Mouse (Mus musculus) forebrain, embryonic 11.5 days (tissue): Measurements from ENCODE around the gene Dnah14. TPM values are rescaled to one million over a fixed set of nuclear protein-coding genes. Genes with fewer than 3 reads are reported as not detected.

ENCODE experiments used
- ATAC-seq: fragments of 200-750 bp; cut with Nextera tagmentation; replicated peaks from 2 replicates; pipeline ENCODE4 v1.8.0; 2017; ENCODE audit warnings: moderate TSS enrichment; ENCODE audit not compliant: low FRiP score
- DNase-seq: peaks from one replicate; pipeline ENCODE4 v3.0.0-alpha.2; 2017; ENCODE audit warnings: low spot score
- H3K27ac ChIP-seq: fragments of 300-500 bp; sonication (generic); 2 replicates; pipeline ENCODE4 v1.5.1; 2014; ENCODE audit warnings: low read depth, low read length
- H3K27me3 ChIP-seq: fragments of 300-500 bp; sonication (generic); 2 replicates; pipeline ENCODE4 v1.6.1; 2014; ENCODE audit warnings: mild to moderate bottlenecking, low read length, mixed read lengths; ENCODE audit not compliant: control insufficient read depth, insufficient read depth
- H3K36me3 ChIP-seq: fragments of 300-500 bp; sonication (generic); 2 replicates; pipeline ENCODE4 v1.6.1; 2014; ENCODE audit warnings: mild to moderate bottlenecking, low read length, moderate library complexity, mixed read lengths; ENCODE audit not compliant: control insufficient read depth, insufficient read depth
- H3K4me1 ChIP-seq: fragments of 300-500 bp; sonication (generic); replicated peaks from 2 replicates; pipeline ENCODE4 v1.6.1; 2014; ENCODE audit warnings: low read length, mixed read lengths; ENCODE audit not compliant: control insufficient read depth, insufficient read depth
- H3K4me2 ChIP-seq: fragments of 300-500 bp; sonication (generic); 2 replicates; pipeline ENCODE4 v1.6.1; 2014; ENCODE audit warnings: low read depth, mild to moderate bottlenecking, low read length, moderate library complexity, mixed read lengths; ENCODE audit not compliant: severe bottlenecking
- H3K4me3 ChIP-seq: fragments of 300-500 bp; sonication (generic); 2 replicates; pipeline ENCODE4 v1.5.1; 2014; ENCODE audit warnings: low read depth, low read length
- H3K9ac ChIP-seq: fragments of 300-500 bp; sonication (generic); 2 replicates; pipeline ENCODE4 v1.6.1; 2014; ENCODE audit warnings: low read length
- H3K9me3 ChIP-seq: fragments of 300-500 bp; sonication (generic); 2 replicates; pipeline ENCODE4 v1.6.1; 2016; ENCODE audit warnings: low read length, mixed read lengths; ENCODE audit not compliant: control insufficient read depth
- WGBS: fragments of 180-500 bp; shearing (Covaris S2); extraction: QIAGEN DNeasy Blood & Tissue Kit; methylation state at CpG from one replicate; pipeline ENCODE4 v1.1.7; 2014; 5-methylcytosine and 5-hydroxymethylcytosine counted together
- polyA plus RNA-seq: library from polyadenylated mRNA; unstranded; fragments of >200 nt; fragmentation: Nextera tagmentation; extraction: Ambion mirVana; gene quantifications from 2 replicates; pipeline ENCODE4 v1.2.1, GENCODE M21; 2014

Gene Dnah14
- polyA plus RNA-seq, 1 experiment from 2014 or later = 2.9 TPM

DNA sequence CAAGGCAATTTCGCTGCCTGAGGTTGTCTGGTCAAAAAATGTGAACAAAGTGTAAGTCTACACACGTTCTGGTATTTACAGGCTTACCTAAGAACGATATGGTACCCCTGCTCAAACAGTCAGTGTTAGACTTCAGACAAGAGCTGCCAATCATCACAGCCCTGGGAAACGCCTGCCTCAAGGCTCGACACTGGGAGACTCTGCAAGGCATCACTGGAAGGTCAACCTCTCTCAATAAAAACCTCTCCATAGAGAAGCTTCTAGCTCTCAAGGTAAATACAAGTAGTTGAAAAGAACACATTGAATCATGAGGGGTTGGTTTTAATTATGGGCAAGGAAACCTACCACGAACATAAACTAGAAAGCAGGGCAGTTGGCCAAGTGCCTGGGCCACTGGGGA, 51.9 kb downstream of the Dnah14 start:
- Histone ChIP-seq H3K9me3 (no peaks in the 10 kb centered on the region), H3K4me2 (no peak overlapping the region), H3K4me3 (no peak overlapping the region), H3K27me3 (no peaks in the 10 kb centered on the region), H3K4me1 (no peaks in the 10 kb centered on the region), H3K36me3 (no peaks in the 10 kb centered on the region), H3K9ac (no peak overlapping the region), H3K27ac (no peak overlapping the region)
- ATAC-seq = no peak
- DNase-seq = no peak
- 72% methylated on average over 6 of the region's 6 CpGs for WGBS

DNA sequence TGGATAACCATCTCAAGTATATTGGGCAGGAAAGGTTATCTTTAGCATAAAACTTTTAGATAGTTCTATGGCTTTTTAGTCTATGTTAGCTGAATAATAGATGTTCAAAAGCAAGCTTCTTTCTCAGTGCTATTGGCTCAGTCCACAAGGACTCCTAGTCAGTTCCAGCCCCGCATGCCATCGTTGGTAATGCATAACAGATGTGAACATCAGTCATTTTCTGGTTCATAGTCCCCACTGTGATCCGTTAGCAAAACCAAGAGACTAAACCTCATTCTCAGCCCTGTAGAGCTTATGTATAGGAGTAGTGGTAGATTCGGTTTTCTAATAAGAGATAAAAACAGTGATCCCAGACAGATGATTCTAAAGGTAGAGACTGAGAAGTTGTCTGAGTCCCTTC, 55.0 kb downstream of the Dnah14 start:
- Histone ChIP-seq H3K27ac (no peak overlapping the region), H3K9ac (no peak overlapping the region), H3K27me3 (no peaks in the 10 kb centered on the region), H3K9me3 (no peaks in the 10 kb centered on the region), H3K4me2 (no peak overlapping the region), H3K4me3 (no peak overlapping the region), H3K36me3 (no peaks in the 10 kb centered on the region), H3K4me1 (no peaks in the 10 kb centered on the region)
- WGBS = 88% methylated on average over 4 of the region's 4 CpGs
- DNase-seq (no peak), ATAC-seq (no peak)

DNA sequence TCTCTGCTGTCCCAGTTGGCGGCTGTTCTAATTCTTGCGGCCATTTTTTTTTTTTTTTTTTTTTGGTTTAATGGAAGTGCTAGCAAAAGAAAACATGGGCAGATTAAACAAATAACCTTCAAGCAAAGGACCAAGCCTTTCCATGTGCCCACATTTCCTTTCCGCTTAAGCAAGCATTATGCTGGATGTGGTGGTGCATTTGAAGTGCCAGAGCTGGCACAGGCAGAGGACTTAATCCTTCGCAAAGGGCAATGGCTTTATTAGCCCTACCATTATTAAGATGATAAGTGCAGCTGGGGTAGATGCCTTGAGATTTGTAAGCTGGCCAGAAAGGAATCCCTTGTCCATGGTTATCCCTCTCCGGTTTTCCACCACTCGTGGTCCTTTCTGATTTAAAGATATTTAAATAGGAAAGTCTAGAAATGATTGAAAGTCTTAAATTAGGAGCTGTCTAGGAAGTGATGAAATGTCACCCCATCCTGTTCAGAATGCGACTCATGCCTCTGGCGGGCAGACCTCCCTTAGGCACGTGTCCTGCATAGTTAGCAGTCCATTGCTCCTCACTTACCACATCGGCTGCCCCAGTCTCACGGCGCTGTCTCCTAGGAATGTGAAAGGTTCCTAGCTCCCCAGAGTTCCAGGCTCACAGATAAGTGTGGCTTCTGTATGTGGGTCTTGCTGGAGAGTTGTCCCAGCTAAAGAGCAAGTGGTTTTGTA, 61.8 kb downstream of the Dnah14 start:
- Histone ChIP-seq H3K9me3 (no peaks in the 10 kb centered on the region), H3K4me1 (no peaks in the 10 kb centered on the region), H3K4me3 (no peak overlapping the region), H3K4me2 (no peak overlapping the region), H3K36me3 (no peaks in the 10 kb centered on the region), H3K9ac (no peak overlapping the region), H3K27me3 (no peaks in the 10 kb centered on the region), H3K27ac (no peak overlapping the region)
- DNase-seq (no peak), ATAC-seq (no peak)
- 88% methylated on average over 12 of the region's 12 CpGs for WGBS

DNA sequence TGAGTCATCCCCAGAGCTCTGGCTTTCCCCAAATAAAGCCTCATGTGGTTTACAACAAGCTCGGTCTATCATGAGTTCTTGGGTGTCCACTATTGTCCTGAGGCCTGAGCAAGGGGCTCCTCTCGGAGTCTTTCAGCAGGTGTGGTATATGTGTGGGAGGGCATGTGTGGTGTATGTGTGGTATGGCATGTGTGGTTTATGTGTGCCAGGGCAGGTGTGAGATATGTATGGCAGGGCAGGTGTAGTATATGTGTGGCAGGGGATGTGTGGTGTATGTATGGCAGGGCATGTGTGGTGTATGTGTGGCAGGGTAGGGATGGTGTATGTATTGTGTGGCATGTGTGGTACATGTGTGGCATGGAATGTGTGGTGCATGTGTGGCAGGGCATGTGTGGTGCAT, 64.0 kb downstream of the Dnah14 start:
- WGBS = 84% methylated on average over 2 of the region's 2 CpGs

DNA sequence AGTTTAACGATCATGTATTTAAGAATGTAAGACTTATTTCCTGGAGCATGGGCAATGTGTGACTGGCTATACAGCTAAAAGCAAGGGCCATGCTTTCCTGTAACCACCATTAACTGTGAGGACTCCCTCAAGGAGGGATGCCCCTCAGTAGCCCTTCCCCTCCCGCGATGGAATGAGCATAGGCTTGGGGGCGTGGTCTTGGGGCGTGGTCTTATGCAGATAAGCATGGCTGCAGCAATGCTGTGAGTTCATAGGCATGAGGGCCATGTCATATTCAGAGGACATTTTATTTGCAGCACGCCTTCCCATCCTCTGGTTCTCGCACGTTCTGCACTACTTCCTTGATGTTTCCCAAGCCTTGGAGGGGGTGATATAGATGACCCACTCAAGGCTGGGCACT, 71.1 kb downstream of the Dnah14 start:
- H3K4me3 ChIP-seq = no peak overlapping the region
- WGBS = 49% methylated on average over 8 of the region's 8 CpGs
- H3K9me3 ChIP-seq = no peaks in the 10 kb centered on the region
- no peaks in the 10 kb centered on the region for H3K36me3 ChIP-seq
- DNase-seq = no peak
- H3K27ac ChIP-seq = no peak overlapping the region
- no peak for ATAC-seq
- H3K4me1 ChIP-seq = no peaks in the 10 kb centered on the region
- no peak overlapping the region for H3K9ac ChIP-seq
- H3K27me3 ChIP-seq = no peaks in the 10 kb centered on the region
- H3K4me2 ChIP-seq = no peak overlapping the region

More for the DNA sequence above, 64.0 kb downstream of the Dnah14 start:
- Histone ChIP-seq H3K27me3 (no peaks in the 10 kb centered on the region), H3K4me2 (no peak overlapping the region), H3K9ac (no peak overlapping the region), H3K9me3 (no peaks in the 10 kb centered on the region), H3K4me3 (no peak overlapping the region), H3K27ac (no peak overlapping the region), H3K4me1 (no peaks in the 10 kb centered on the region), H3K36me3 (no peaks in the 10 kb centered on the region)
- no peak for DNase-seq
- ATAC-seq = no peak

DNA sequence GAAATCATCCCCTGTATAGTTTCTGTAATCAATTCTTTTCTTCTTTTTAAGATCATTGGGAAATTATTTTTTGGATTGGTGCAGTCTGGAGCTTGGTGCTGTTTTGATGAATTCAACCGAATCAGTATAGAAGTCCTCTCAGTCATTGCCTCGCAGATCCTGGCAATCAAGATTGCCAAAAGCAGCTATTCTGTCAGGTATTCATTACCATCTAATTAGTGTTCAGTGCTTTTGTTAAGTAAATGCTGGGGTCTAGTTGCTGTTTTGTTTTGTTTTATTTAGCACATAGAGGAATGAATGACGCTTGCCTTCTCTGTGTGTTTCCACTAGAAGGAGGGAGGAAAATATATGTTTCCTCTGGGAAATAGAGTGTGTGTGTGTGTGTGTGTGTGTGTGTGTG, 77.1 kb downstream of the Dnah14 start:
- Histone ChIP-seq H3K4me2 (no peak overlapping the region), H3K9ac (no peak overlapping the region), H3K4me3 (no peak overlapping the region), H3K27ac (no peak overlapping the region), H3K27me3 (no peaks in the 10 kb centered on the region), H3K36me3 (no peaks in the 10 kb centered on the region), H3K9me3 (no peaks in the 10 kb centered on the region), H3K4me1 (no peaks in the 10 kb centered on the region)
- ATAC-seq (no peak), DNase-seq (no peak)
- 31% methylated on average over 3 of the region's 3 CpGs for WGBS

DNA sequence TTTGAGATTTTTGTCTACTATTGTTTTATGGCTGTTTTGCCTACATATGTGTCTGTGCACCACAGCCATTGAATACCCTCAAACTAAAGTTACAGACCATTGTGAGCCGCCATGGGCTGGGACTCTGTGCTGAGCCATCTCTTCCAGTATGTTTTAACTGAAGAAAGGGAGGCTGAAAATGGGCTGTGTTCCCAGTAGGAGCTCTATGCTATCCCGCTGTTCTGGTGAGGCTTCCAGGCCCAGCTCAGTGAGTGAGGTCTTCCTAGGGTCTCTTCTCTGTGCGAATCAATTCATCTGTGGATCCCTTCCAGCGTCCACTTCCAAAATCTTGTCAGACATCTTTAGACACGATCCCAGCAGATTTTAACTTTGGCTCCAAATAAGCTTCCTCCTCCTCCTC, 80.1 kb downstream of the Dnah14 start:
- WGBS = 88% methylated on average over 5 of the region's 5 CpGs
- H3K36me3 ChIP-seq = no peaks in the 10 kb centered on the region
- no peak for ATAC-seq

DNA sequence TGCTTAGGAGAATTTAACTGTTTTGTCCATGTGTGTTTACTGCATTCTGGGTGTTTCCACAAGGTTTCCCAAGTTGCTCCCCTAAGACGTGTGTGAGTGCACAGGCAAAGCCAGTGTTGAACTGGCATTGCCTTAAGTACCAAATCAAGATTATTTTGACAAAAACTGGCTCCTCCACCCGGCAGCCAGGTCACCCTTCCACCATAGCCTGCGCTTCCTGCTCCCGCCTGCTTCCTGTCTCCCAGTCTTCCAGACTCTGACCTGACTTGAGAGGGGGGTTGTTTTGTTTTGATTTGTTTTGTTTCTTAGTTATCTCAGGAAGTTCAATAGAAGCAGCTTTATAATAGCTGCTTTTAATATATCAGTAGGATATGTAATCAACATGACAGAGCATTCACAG, 90.4 kb downstream of the Dnah14 start:
- DNase-seq (no peak), ATAC-seq (no peak)
- no peaks in the 10 kb centered on the region for H3K36me3 ChIP-seq
- H3K9me3 ChIP-seq = no peaks in the 10 kb centered on the region
- no peak overlapping the region for H3K27ac ChIP-seq
- WGBS = 72% methylated on average over 4 of the region's 4 CpGs
- no peaks in the 10 kb centered on the region for H3K4me1 ChIP-seq
- H3K9ac ChIP-seq = no peak overlapping the region
- H3K27me3 ChIP-seq = no peaks in the 10 kb centered on the region
- H3K4me3 ChIP-seq = no peak overlapping the region
- H3K4me2 ChIP-seq = no peak overlapping the region

More for the DNA sequence above, 80.1 kb downstream of the Dnah14 start:
- no peaks in the 10 kb centered on the region for H3K9me3 ChIP-seq
- DNase-seq = no peak
- no peak overlapping the region for H3K27ac ChIP-seq
- H3K4me1 ChIP-seq = no peaks in the 10 kb centered on the region
- H3K27me3 ChIP-seq = no peaks in the 10 kb centered on the region
- H3K4me3 ChIP-seq = no peak overlapping the region
- no peak overlapping the region for H3K4me2 ChIP-seq
- no peak overlapping the region for H3K9ac ChIP-seq

DNA sequence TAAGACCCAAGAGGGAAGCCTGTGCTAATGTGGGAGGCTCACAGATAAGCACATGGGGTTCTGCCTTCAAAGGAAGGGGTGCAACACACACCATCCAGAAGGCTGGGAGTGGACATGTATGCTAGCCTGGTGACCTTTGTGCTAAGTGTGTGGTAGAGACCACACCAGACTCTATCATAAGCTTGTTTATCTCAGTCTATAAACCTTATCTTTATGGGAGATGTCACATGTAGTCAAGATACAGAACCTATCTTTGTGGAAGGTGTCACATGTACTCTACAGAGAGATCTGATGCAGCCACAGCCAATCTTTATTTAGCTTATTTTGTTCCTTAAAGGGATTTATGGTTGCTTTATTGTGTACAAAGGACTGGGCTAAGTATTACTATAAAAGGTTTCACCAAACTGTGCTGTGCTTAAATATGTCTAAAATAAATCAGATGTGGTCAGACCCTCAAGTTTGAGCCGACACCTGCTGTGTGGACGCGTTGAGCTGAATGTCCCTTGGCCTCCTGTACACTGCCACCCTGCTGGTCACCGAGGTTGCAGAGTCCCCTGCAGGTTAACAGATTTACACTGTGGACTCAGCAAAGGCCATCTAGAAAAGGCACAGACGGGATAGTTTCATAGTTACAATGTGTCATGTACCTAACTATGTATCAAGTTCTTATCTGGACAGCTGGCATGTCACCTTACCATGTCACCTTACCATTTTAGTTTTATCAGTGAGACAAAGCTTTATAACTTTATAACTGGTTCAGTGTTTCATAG, 118.6 kb downstream of the Dnah14 start:
- Histone ChIP-seq H3K9me3 (no peaks in the 10 kb centered on the region), H3K9ac (no peak overlapping the region), H3K4me1 (no peaks in the 10 kb centered on the region), H3K36me3 (no peaks in the 10 kb centered on the region), H3K4me3 (no peak overlapping the region), H3K27ac (no peak overlapping the region), H3K27me3 (no peaks in the 10 kb centered on the region), H3K4me2 (no peak overlapping the region)
- DNase-seq = no peak
- ATAC-seq = no peak
- WGBS = 77% methylated on average over 5 of the region's 5 CpGs
